30 mouse cellular contexts compared by ENCODE assay signal in genomic region chr14:12387176-12387575, GRCm38 (mm10). TPM values are rescaled to one million over a fixed set of nuclear protein-coding genes. Genes with fewer than 3 reads are reported as not detected.
DNase-seq lines count a peak whose midpoint lies in the region; TF ChIP-seq lines count a peak whose summit lies in the region.
"Had no signal": no experiment of that assay in that cellular context is flagged by ENCODE, and none has a peak within 500 bp of the region (broad histone marks: within the 10 kb centered on the region; RNA-seq: fewer than 3 reads in every experiment).

No protein-coding gene starts in this region.

- no peak for TF ChIP-seq CTCF in CH12.LX (conservative IDR thresholded peaks at IDR 0.05 in 1 of 2, IDR thresholded peaks at IDR 0.05 in 1 of 2; ENCODE audit: low read depth in 2 of 2, low read length in 2 of 2)

- TF ChIP-seq EP300 in CH12.LX (IDR thresholded peaks at IDR 0.05; ENCODE audit: low read length), result no peak

- H3K79me2 ChIP-seq in CH12.LX (replicated peaks; ENCODE audit: control insufficient read depth, extremely low read depth, insufficient read depth, poor library complexity, severe bottlenecking), result no peaks in the 10 kb centered on the region

- TF ChIP-seq POLR2A in CH12.LX (IDR thresholded peaks at IDR 0.05; ENCODE audit: low read depth, low read length), result no peak

- in situ Hi-C loops in CH12.LX (cut with MboI; ENCODE audit: low pct_ligation_motif_present, low pct_unique_long_range_greater_than_20kb, low sequenced_read_pairs), result no loop called here

- DNase-seq in cerebellum, postnatal 10 days, result peak; percentile 61 to 69
- DNase-seq in cerebellum, adult 9-11 months, result no peak
- DNase-seq in cerebellum, postnatal 36 days, result peak; percentile 21 to 27
- no peak for DNase-seq in cerebellum, adult 18-20 months
- DNase-seq in CH12.LX (ENCODE audit: extremely low read depth), result no peak
- DNase-seq in layer of hippocampus, adult 11-12 months (ENCODE audit: low spot score), result no peak
- DNase-seq: adrenal gland, postnatal 10 days; adrenal gland, postnatal 36 days; cerebellum, adult 11-12 months; forebrain, postnatal 0 days; gastrocnemius, postnatal 10 days; gastrocnemius, postnatal 36 days; heart, adult 2 months; heart, postnatal 14 days; heart, postnatal 4 days; kidney, adult 2 months had no signal

- H3K27ac ChIP-seq in CH12.LX (ENCODE audit: insufficient read depth, low read depth), result no peak overlapping the region
- H3K27ac ChIP-seq: embryonic facial prominence, embryonic 12.5 days; embryonic facial prominence, embryonic 15.5 days; heart, adult 2 months; heart, embryonic 10.5 days; heart, embryonic 13.5 days; hindbrain, embryonic 12.5 days; hindbrain, embryonic 15.5 days had no signal

- H3K27me3 ChIP-seq in CH12.LX (replicated peaks), result no peaks in the 10 kb centered on the region

- H3K9me3 ChIP-seq in CH12.LX (replicated peaks; ENCODE audit: low read length), result no peaks in the 10 kb centered on the region
- H3K9me3 ChIP-seq: embryonic facial prominence, embryonic 12.5 days; embryonic facial prominence, embryonic 15.5 days; G1E; heart, embryonic 10.5 days; heart, embryonic 13.5 days; hindbrain, embryonic 12.5 days; hindbrain, embryonic 15.5 days had no signal

- no peak for TF ChIP-seq RAD21 in CH12.LX (IDR thresholded peaks at IDR 0.05; ENCODE audit: low read depth, low read length)

- peak overlapping the region; percentile 21; the same call in 1 of the 2 replicates for H3K4me2 ChIP-seq in CH12.LX (ENCODE audit: insufficient read depth, low read depth, poor library complexity, severe bottlenecking)
- H3K4me2 ChIP-seq: embryonic facial prominence, embryonic 12.5 days; embryonic facial prominence, embryonic 15.5 days; heart, embryonic 13.5 days; hindbrain, embryonic 12.5 days; hindbrain, embryonic 15.5 days had no signal

- no peaks in the 10 kb centered on the region for H3K36me3 ChIP-seq in CH12.LX (replicated peaks in 1 of 2; ENCODE audit: control insufficient read depth in 1 of 2, insufficient read depth in 1 of 2, low read length in 1 of 2)
- H3K36me3 ChIP-seq: embryonic facial prominence, embryonic 12.5 days; embryonic facial prominence, embryonic 15.5 days; G1E; heart, embryonic 10.5 days; heart, embryonic 13.5 days; hindbrain, embryonic 12.5 days; hindbrain, embryonic 15.5 days had no signal

- no peak overlapping the region for H3K4me3 ChIP-seq in CH12.LX (replicated peaks in 1 of 3; ENCODE audit: low read depth in 2 of 3, low read length in 2 of 3, poor library complexity in 1 of 3)
- H3K4me3 ChIP-seq: embryonic facial prominence, embryonic 12.5 days; embryonic facial prominence, embryonic 15.5 days; heart, adult 2 months; heart, embryonic 10.5 days; heart, embryonic 13.5 days; hindbrain, embryonic 12.5 days; hindbrain, embryonic 15.5 days had no signal

- dilution Hi-C loops in CH12.LX (cut with MboI; ENCODE audit: extremely low pct_ligation_motif_present, extremely low pct_unique_long_range_greater_than_20kb, low sequenced_read_pairs), result no loop called here

- peaks cover 0 to 14% of the 10 kb centered on the region in 2 experiments; a peak in 2 of 4 replicates for H3K4me1 ChIP-seq in CH12.LX (ENCODE audit: control insufficient read depth in 1 of 2, insufficient read depth in 2 of 2)
- H3K4me1 ChIP-seq: embryonic facial prominence, embryonic 15.5 days; heart, embryonic 10.5 days had no signal

- no peak overlapping the region for H3K9ac ChIP-seq in CH12.LX (ENCODE audit: insufficient read depth, low read depth)
- H3K9ac ChIP-seq: embryonic facial prominence, embryonic 12.5 days; embryonic facial prominence, embryonic 15.5 days; forebrain, postnatal 0 days; heart, embryonic 13.5 days; hindbrain, embryonic 12.5 days; hindbrain, embryonic 15.5 days had no signal

TF ChIP-seq in CH12.LX, 34 proteins besides CTCF, POLR2A, EP300 and RAD21:
- TF ChIP-seq IRF4 (IDR thresholded peaks at IDR 0.05; ENCODE audit: low read depth, low read length) (no peak), NELFE (IDR thresholded peaks at IDR 0.05; ENCODE audit: low read depth, low read length) (no peak), POLR2AphosphoS2 (IDR thresholded peaks at IDR 0.05; ENCODE audit: low read depth, low read length) (no peak), SIN3A (IDR thresholded peaks at IDR 0.05; ENCODE audit: low read length) (no peak), ZC3H11A (IDR thresholded peaks at IDR 0.05; ENCODE audit: low read depth, low read length) (no peak), JUND (conservative IDR thresholded peaks at IDR 0.05; ENCODE audit: low read depth, low read length) (no peak), GABPA (IDR thresholded peaks at IDR 0.05; ENCODE audit: insufficient replicate concordance, low read depth, low read length) (no peak), MAZ (IDR thresholded peaks at IDR 0.05; ENCODE audit: low read depth, low read length) (no peak), TBP (conservative IDR thresholded peaks at IDR 0.05; ENCODE audit: low read depth, low read length) (no peak), MYC (IDR thresholded peaks at IDR 0.05; ENCODE audit: low read depth, low read length) (no peak), USF1 (IDR thresholded peaks at IDR 0.05; ENCODE audit: low read depth, low read length) (no peak), MAFK (IDR thresholded peaks at IDR 0.05; ENCODE audit: insufficient replicate concordance, low read length) (no peak), MEF2A (IDR thresholded peaks at IDR 0.05; ENCODE audit: borderline replicate concordance, low read depth, low read length) (no peak), E2F4 (IDR thresholded peaks at IDR 0.05; ENCODE audit: insufficient replicate concordance, low read depth, low read length) (no peak), ZKSCAN1 (IDR thresholded peaks at IDR 0.05; ENCODE audit: borderline replicate concordance, low read depth, low read length) (no peak)

RNA-seq across cellular contexts. Expression of gene Fezf2, which starts 39.2 kb away (rescaled TPM):
- total RNA-seq in CH12.LX (2012; rRNA removed) (not detected in 2 replicates), CH12.LX (2014; rRNA removed) (not detected in 2 replicates)
- not detected in 2 replicates for polyA plus RNA-seq in CH12.LX (2012; ENCODE audit: insufficient read length, low read depth)
- total RNA-seq: adrenal gland, adult 18-20 months; adrenal gland, postnatal 10 days; adrenal gland, postnatal 36 days; common myeloid progenitor, adult 5-6 weeks; gastrocnemius, adult 18-20 months; gastrocnemius, postnatal 10 days; gastrocnemius, postnatal 36 days; granulocyte monocyte progenitor cell, adult 5-6 weeks; heart, adult 2 months; heart, postnatal 4 days had no signal
- polyA plus RNA-seq: G1E; heart, adult 2 months; heart, embryonic 10.5 days; intestine, embryonic 14.5 days; intestine, postnatal 0 days; kidney, adult 2 months; Patski had no signal

Comparison
In these comparisons a context has a peak if more than half of its experiments do, and no peak if none do; other contexts are left out.
1. DNase-seq: peak in cerebellum, postnatal 10 days (2 of 2) and cerebellum, postnatal 36 days (2 of 2); none in cerebellum, adult 9-11 months (single experiment), cerebellum, adult 18-20 months (0 of 2), CH12.LX (single experiment) and layer of hippocampus, adult 11-12 months (single experiment).